Mouse (Mus musculus) kidney, adult 2 months (tissue): ENCODE data around the gene Nav2. TPM values are rescaled to one million over a fixed set of nuclear protein-coding genes. Genes with fewer than 3 reads are reported as not detected.

ENCODE experiments used
- DNase-seq: peaks from one replicate; pipeline ENCODE4 v3.0.0; 2021
- H3K27ac ChIP-seq: fragments of 200-500 bp; 2 replicates; pipeline ENCODE4 v1.5.1; 2012; ENCODE audit warnings: low read depth, low read length, control low read depth, inconsistent platforms; ENCODE audit not compliant: insufficient read depth
- H3K27me3 ChIP-seq: fragments of 200-500 bp; replicated peaks from 2 replicates; pipeline ENCODE4 v1.6.1; 2012; ENCODE audit warnings: mild to moderate bottlenecking, moderate library complexity, low read length, inconsistent platforms; ENCODE audit not compliant: control insufficient read depth, insufficient read depth
- H3K36me3 ChIP-seq: fragments of 200-500 bp; 2 replicates; pipeline ENCODE4 v1.6.1; 2012; ENCODE audit warnings: mild to moderate bottlenecking, moderate library complexity, low read length, inconsistent platforms; ENCODE audit not compliant: control insufficient read depth, insufficient read depth
- H3K4me1 ChIP-seq: fragments of 200-500 bp; 2 replicates; pipeline ENCODE4 v1.6.1; 2011; ENCODE audit warnings: low read length; ENCODE audit not compliant: control insufficient read depth, insufficient read depth
- H3K4me3 ChIP-seq: fragments of 200-500 bp; 2 replicates; pipeline ENCODE4 v1.5.1; 2011; ENCODE audit warnings: mild to moderate bottlenecking, low read depth, low read length, control low read depth; ENCODE audit not compliant: insufficient read depth
- CTCF ChIP-seq: fragments of 200-500 bp; conservative IDR thresholded peaks from 2 replicates; pipeline ENCODE4 v1.5.1; 2011; ENCODE audit warnings: low read depth, mild to moderate bottlenecking, control low read depth, low read length, moderate library complexity, mixed read lengths; ENCODE audit not compliant: insufficient read depth, insufficient read length
- POLR2A ChIP-seq: fragments of 200-500 bp; IDR thresholded peaks from one replicate; pipeline ENCODE4 v1.6.1; 2011; ENCODE audit warnings: low read depth, low read length, control low read depth
- WGBS: fragments of 180-500 bp; shearing (Covaris S2); methylation state at CpG from one replicate; pipeline ENCODE4 v1.1.7; 2018; 5-methylcytosine and 5-hydroxymethylcytosine counted together
- polyA plus RNA-seq: library from polyadenylated mRNA; depleted of rRNA; stranded (reverse); fragments of >200 nt; gene quantifications from 2 replicates; pipeline ENCODE4 v1.2.3, GENCODE M21; 2012

The Nav2 gene
- polyA plus RNA-seq, 1 experiment: 18.3 TPM

GRCm38 (mm10) chr7:49017794-49018193 is 109.3 kb downstream of the Nav2 start:
- no peak for DNase-seq
- no peaks in the 10 kb centered on the region for H3K27me3 ChIP-seq
- TF ChIP-seq CTCF: no peak
- TF ChIP-seq POLR2A: no peak
- H3K27ac ChIP-seq: no peak overlapping the region
- H3K4me3 ChIP-seq: no peak overlapping the region
- WGBS: 70% methylated on average over 5 of the region's 5 CpGs
- H3K4me1 ChIP-seq: no peaks in the 10 kb centered on the region
- no peaks in the 10 kb centered on the region for H3K36me3 ChIP-seq

GRCm38 (mm10) chr7:49018478-49018914 is 110.0 kb downstream of the Nav2 start:
- DNase-seq: no peak
- Histone ChIP-seq H3K4me1 (no peaks in the 10 kb centered on the region), H3K4me3 (no peak overlapping the region), H3K27me3 (no peaks in the 10 kb centered on the region), H3K27ac (no peak overlapping the region), H3K36me3 (no peaks in the 10 kb centered on the region)
- TF ChIP-seq POLR2A: no peak
- no peak for TF ChIP-seq CTCF
- WGBS: 49% methylated on average over 7 of the region's 7 CpGs

GRCm38 (mm10) chr7:49025026-49025815 is 116.7 kb downstream of the Nav2 start:
- Histone ChIP-seq H3K27me3 (no peaks in the 10 kb centered on the region), H3K36me3 (no peaks in the 10 kb centered on the region), H3K4me1 (no peaks in the 10 kb centered on the region), H3K27ac (no peak overlapping the region), H3K4me3 (no peak overlapping the region)
- WGBS: 81% methylated on average over 8 of the region's 8 CpGs
- TF ChIP-seq CTCF (no peak), POLR2A (no peak)
- no peak for DNase-seq

GRCm38 (mm10) chr7:49025991-49026390 is 117.5 kb downstream of the Nav2 start:
- TF ChIP-seq POLR2A (no peak), CTCF (no peak)
- H3K4me3 ChIP-seq: no peak overlapping the region
- H3K27ac ChIP-seq: no peak overlapping the region
- no peaks in the 10 kb centered on the region for H3K27me3 ChIP-seq
- no peaks in the 10 kb centered on the region for H3K36me3 ChIP-seq
- no peaks in the 10 kb centered on the region for H3K4me1 ChIP-seq
- DNase-seq: no peak
- WGBS: 91% methylated on average over 3 of the region's 3 CpGs

GRCm38 (mm10) chr7:49026466-49026865 is 118.0 kb downstream of the Nav2 start:
- no peaks in the 10 kb centered on the region for H3K4me1 ChIP-seq
- no peak overlapping the region for H3K27ac ChIP-seq
- DNase-seq: no peak
- no peak for TF ChIP-seq POLR2A
- TF ChIP-seq CTCF: no peak
- H3K27me3 ChIP-seq: no peaks in the 10 kb centered on the region
- H3K4me3 ChIP-seq: no peak overlapping the region
- WGBS: 85% methylated on average over 5 of the region's 5 CpGs
- H3K36me3 ChIP-seq: no peaks in the 10 kb centered on the region

GRCm38 (mm10) chr7:49029282-49030012 is 120.9 kb downstream of the Nav2 start:
- H3K4me3 ChIP-seq: no peak overlapping the region
- H3K27me3 ChIP-seq: no peaks in the 10 kb centered on the region
- 51% methylated on average over 10 of the region's 10 CpGs for WGBS
- DNase-seq: no peak
- H3K36me3 ChIP-seq: no peaks in the 10 kb centered on the region
- no peak for TF ChIP-seq CTCF
- no peak for TF ChIP-seq POLR2A
- peaks cover 4% of the 10 kb centered on the region; the same call in 1 of the 2 replicates for H3K4me1 ChIP-seq
- no peak overlapping the region for H3K27ac ChIP-seq

- H3K27ac ChIP-seq: no peak overlapping the region
- H3K36me3 ChIP-seq: no peaks in the 10 kb centered on the region
- peaks cover 4% of the 10 kb centered on the region; the same call in 1 of the 2 replicates for H3K4me1 ChIP-seq
- no peaks in the 10 kb centered on the region for H3K27me3 ChIP-seq
- H3K4me3 ChIP-seq: no peak overlapping the region
- WGBS: 26% methylated on average over 4 of the region's 4 CpGs
- peak; percentile 80 for DNase-seq
- no peak for TF ChIP-seq POLR2A
- no peak for TF ChIP-seq CTCF
Measured at GRCm38 (mm10) chr7:49032216-49032615, 123.7 kb downstream of the Nav2 start.
